1 mouse cellular context compared by ENCODE assay signal in the genomic region with DNA sequence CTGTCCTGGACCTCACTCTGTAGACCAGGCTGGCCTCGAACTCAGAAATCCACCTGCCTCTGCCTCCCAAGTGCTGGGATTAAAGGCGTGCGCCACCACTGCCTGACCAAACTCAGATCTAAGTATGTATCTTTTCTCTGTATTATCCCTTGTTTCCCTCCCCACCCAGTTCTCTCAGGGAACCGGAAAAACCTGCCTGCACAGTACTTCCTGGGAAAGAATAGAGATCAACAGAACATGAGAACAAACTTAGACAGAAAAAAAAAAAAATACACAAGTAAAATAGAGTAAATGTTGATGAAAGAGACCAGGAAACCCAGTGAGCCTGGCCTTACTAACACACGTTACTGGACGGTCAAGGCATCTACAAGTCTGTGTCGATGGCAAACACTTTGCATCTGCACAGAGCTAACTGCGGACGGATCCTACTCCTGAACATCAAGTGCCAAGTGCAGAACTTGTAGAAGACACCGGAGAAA.
A peak's percentile ranks its signal among the peaks of the same experiment; 100 is the strongest.
TF ChIP-seq lines count a peak whose summit lies in the region.

No protein-coding gene starts in this region.

TF ChIP-seq in ES-E14, 5 proteins besides CTCF, POLR2A, EP300 and RAD21:
- TF ChIP-seq MAFK (IDR thresholded peaks at IDR 0.05; ENCODE audit: insufficient read depth, low read depth, low read length): 0 out of 2 replicates have a peak, but pooled peaks have one; percentile 3
